Mouse (Mus musculus) left cerebral cortex, postnatal 4 days (tissue): Measurements from ENCODE around the gene Ncapg. TPM values are rescaled to one million over a fixed set of nuclear protein-coding genes. Genes with fewer than 3 reads are reported as not detected.

Experiments used
- DNase-seq: peaks from one replicate; pipeline ENCODE4 v3.0.0-alpha.2; 2022
- intact Hi-C: fragments of 180-260 bp; cut with DNase I; formaldehyde crosslinking; loops from one replicate; pipeline ENCODE4 v1.15.1; 2025
- total RNA-seq, 2 experiments: library from RNA; stranded (reverse); gene quantifications; 2 replicates each; pipeline ENCODE4 v1.2.3; 2021

Gene Ncapg
- total RNA-seq, 2 experiments from 2014 or later, result 3.3 to 4.3 TPM

- DNase-seq, result no peak
- intact Hi-C loops, result no loop called here
Observed at GRCm38 (mm10) chr5:45690802-45691201, 21.1 kb downstream of the Ncapg start.

- no peak for DNase-seq
- intact Hi-C loops, result no loop called here
Observed at GRCm38 (mm10) chr5:45691678-45692077, 22.0 kb downstream of the Ncapg start.

- DNase-seq, result no peak
- intact Hi-C loops, result no loop called here
Observed at GRCm38 (mm10) chr5:45706811-45707210, 37.1 kb downstream of the Ncapg start.

- no peak for DNase-seq
- intact Hi-C loops, result no loop called here
Observed at GRCm38 (mm10) chr5:45709653-45710052, 39.9 kb downstream of the Ncapg start.

GRCm38 (mm10) chr5:45718848-45719488, 49.2 kb downstream of the Ncapg start:
- intact Hi-C loops, result no loop called here
- DNase-seq, result no peak

GRCm38 (mm10) chr5:45733751-45734150, 64.0 kb downstream of the Ncapg start:
- DNase-seq, result no peak
- intact Hi-C loops, result no loop called here

- no peak for DNase-seq
- intact Hi-C loops, result no loop called here
Observed at GRCm38 (mm10) chr5:45737911-45738310, 68.2 kb downstream of the Ncapg start.

Other genes starting within 250 kb of the Ncapg start
- 10 to 100 TPM; 69.2 to 73.4 TPM for gene Qdpr, start 219.7 kb upstream of the Ncapg start, total RNA-seq
- gene Clrn2, start 216.2 kb upstream of the Ncapg start, total RNA-seq, result not detected
- 10 to 100 TPM; 31.0 to 38.4 TPM for gene Lap3, start 176.5 kb upstream of the Ncapg start, total RNA-seq
- 10 to 100 TPM; 91.8 to 96.5 TPM for gene Med28, start 149.7 kb upstream of the Ncapg start, total RNA-seq
- 10 to 100 TPM; 13.7 TPM for gene Fam184b, start 30.3 kb upstream of the Ncapg start, total RNA-seq
- 10 to 100 TPM; 69.9 to 73.1 TPM for gene Lcorl, start 187.7 kb downstream of the Ncapg start, total RNA-seq